Mouse (Mus musculus): ENCODE results near the gene Ube2c. TPM values are rescaled to one million over a fixed set of nuclear protein-coding genes. Genes with fewer than 3 reads are reported as not detected.
A peak's percentile ranks its signal among the peaks of the same experiment; 100 is the strongest.

The Ube2c gene
- polyA plus RNA-seq, 1 experiment from 2014 or later = 388 TPM

- no peak overlapping the region for H3K9ac ChIP-seq (ENCODE audit: low read length)
- H3K9me3 ChIP-seq (ENCODE audit: control insufficient read depth, low read length) = no peaks in the 10 kb centered on the region
- WGBS = 97% methylated on average over 4 of the region's 4 CpGs
- H3K4me1 ChIP-seq (ENCODE audit: control insufficient read depth in 2 of 2, insufficient read depth in 2 of 2, low read length in 2 of 2) = peaks cover 2 to 4% of the 10 kb centered on the region in 2 experiments; a peak in 2 of 4 replicates
- no peaks in the 10 kb centered on the region for H3K27me3 ChIP-seq (ENCODE audit: control insufficient read depth, insufficient read depth, low read length)
- no peak for ATAC-seq (ENCODE audit: insufficient number of reproducible peaks, insufficient read depth, low FRiP score, low read depth)
- no peak overlapping the region for H3K4me3 ChIP-seq (ENCODE audit: control insufficient read depth in 1 of 2, insufficient read depth in 1 of 2, low read depth in 1 of 2, low read length in 2 of 2)
- H3K27ac ChIP-seq (replicated peaks in 1 of 2; ENCODE audit: control insufficient read depth in 1 of 2, insufficient read depth in 1 of 2, low read depth in 2 of 2, low read length in 2 of 2) = no peak overlapping the region
- H3K4me2 ChIP-seq (ENCODE audit: low read length) = no peak overlapping the region
- H3K36me3 ChIP-seq (ENCODE audit: control insufficient read depth, insufficient read depth, low read length) = peaks cover 93% of the 10 kb centered on the region
Measured at GRCm38 (mm10) chr2:164761971-164762370, 7.7 kb upstream of the Ube2c start.

- 84% methylated on average over 7 of the region's 7 CpGs for WGBS
- no peak overlapping the region for H3K4me2 ChIP-seq (ENCODE audit: low read length)
- no peaks in the 10 kb centered on the region for H3K27me3 ChIP-seq (ENCODE audit: control insufficient read depth, insufficient read depth, low read length)
- H3K4me1 ChIP-seq (ENCODE audit: control insufficient read depth in 2 of 2, insufficient read depth in 2 of 2, low read length in 2 of 2) = peaks cover 2 to 4% of the 10 kb centered on the region in 2 experiments; a peak in 2 of 4 replicates
- H3K9ac ChIP-seq (ENCODE audit: low read length) = no peak overlapping the region
- peaks cover 93% of the 10 kb centered on the region for H3K36me3 ChIP-seq (ENCODE audit: control insufficient read depth, insufficient read depth, low read length)
- ATAC-seq (ENCODE audit: insufficient number of reproducible peaks, insufficient read depth, low FRiP score, low read depth) = no peak
- H3K9me3 ChIP-seq (ENCODE audit: control insufficient read depth, low read length) = no peaks in the 10 kb centered on the region
- H3K27ac ChIP-seq (replicated peaks in 1 of 2; ENCODE audit: control insufficient read depth in 1 of 2, insufficient read depth in 1 of 2, low read depth in 2 of 2, low read length in 2 of 2) = no peak overlapping the region
- no peak overlapping the region for H3K4me3 ChIP-seq (ENCODE audit: control insufficient read depth in 1 of 2, insufficient read depth in 1 of 2, low read depth in 1 of 2, low read length in 2 of 2)
Measured at GRCm38 (mm10) chr2:164762593-164762992, 7.1 kb upstream of the Ube2c start.

GRCm38 (mm10) chr2:164765841-164766240 is 3.9 kb upstream of the Ube2c start:
- Histone ChIP-seq H3K27me3 (ENCODE audit: control insufficient read depth, insufficient read depth, low read length) (no peaks in the 10 kb centered on the region), H3K9ac (ENCODE audit: low read length) (0 out of 2 replicates have a peak overlapping the region, but pooled peaks have one; percentile 11), H3K4me1 (ENCODE audit: control insufficient read depth in 2 of 2, insufficient read depth in 2 of 2, low read length in 2 of 2) (peaks cover 2 to 13% of the 10 kb centered on the region in 2 experiments; a peak in 3 of 4 replicates), H3K27ac (replicated peaks in 1 of 2; ENCODE audit: control insufficient read depth in 1 of 2, insufficient read depth in 1 of 2, low read depth in 2 of 2, low read length in 2 of 2) (peak overlapping the region in 1 of 2 experiments; percentile 55; a peak in 2 of 4 replicates), H3K9me3 (ENCODE audit: control insufficient read depth, low read length) (no peaks in the 10 kb centered on the region), H3K4me2 (ENCODE audit: low read length) (no peak overlapping the region), H3K4me3 (ENCODE audit: control insufficient read depth in 1 of 2, insufficient read depth in 1 of 2, low read depth in 1 of 2, low read length in 2 of 2) (no peak overlapping the region), H3K36me3 (ENCODE audit: control insufficient read depth, insufficient read depth, low read length) (peaks cover 70% of the 10 kb centered on the region)
- ATAC-seq (ENCODE audit: insufficient number of reproducible peaks, insufficient read depth, low FRiP score, low read depth) = no peak
- 51% methylated on average over 3 of the region's 3 CpGs for WGBS

- H3K9ac ChIP-seq (ENCODE audit: low read length) = 0 out of 2 replicates have a peak overlapping the region, but pooled peaks have one; percentile 6
- WGBS = 91% methylated on average over 15 of the region's 15 CpGs
- H3K4me2 ChIP-seq (ENCODE audit: low read length) = no peak overlapping the region
Measured at GRCm38 (mm10) chr2:164767812-164768540, 1.7 kb upstream of the Ube2c start.

DNA sequence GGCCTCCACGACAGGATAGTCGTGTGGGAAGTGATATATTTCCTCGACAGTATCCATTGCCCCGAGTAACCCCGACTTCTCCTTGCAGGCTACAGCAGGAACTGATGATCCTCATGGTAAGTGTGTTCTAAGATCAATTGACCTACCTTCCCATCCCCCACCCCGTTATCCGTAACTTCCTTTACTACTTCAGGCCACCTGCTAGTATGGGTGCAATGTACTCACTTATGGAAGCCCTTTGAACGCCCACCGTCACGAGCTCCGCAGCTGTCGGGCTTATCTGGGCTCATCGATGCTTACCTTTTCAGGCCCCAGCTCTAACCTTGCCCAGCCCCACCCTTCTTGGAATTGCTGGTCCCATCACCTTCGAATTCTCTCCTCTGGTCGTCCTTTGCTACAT is 581 bp downstream of the Ube2c start:
- Histone ChIP-seq H3K27me3 (ENCODE audit: control insufficient read depth, insufficient read depth, low read length) (no peaks in the 10 kb centered on the region), H3K4me3 (ENCODE audit: control insufficient read depth in 1 of 2, insufficient read depth in 1 of 2, low read depth in 1 of 2, low read length in 2 of 2) (peak overlapping the region; percentile 57 to 91), H3K4me1 (ENCODE audit: control insufficient read depth in 2 of 2, insufficient read depth in 2 of 2, low read length in 2 of 2) (peaks cover 13 to 23% of the 10 kb centered on the region in 2 experiments), H3K27ac (replicated peaks in 1 of 2; ENCODE audit: control insufficient read depth in 1 of 2, insufficient read depth in 1 of 2, low read depth in 2 of 2, low read length in 2 of 2) (peak overlapping the region; percentile 4 to 71; a peak in 3 of 4 replicates), H3K36me3 (ENCODE audit: control insufficient read depth, insufficient read depth, low read length) (peaks cover 61% of the 10 kb centered on the region), H3K4me2 (ENCODE audit: low read length) (peak overlapping the region; percentile 93), H3K9ac (ENCODE audit: low read length) (peak overlapping the region; percentile 93), H3K9me3 (ENCODE audit: control insufficient read depth, low read length) (no peaks in the 10 kb centered on the region)
- ATAC-seq (ENCODE audit: insufficient number of reproducible peaks, insufficient read depth, low FRiP score, low read depth) = no peak
- 2% methylated on average over 15 of the region's 15 CpGs for WGBS

More at GRCm38 (mm10) chr2:164767812-164768540, 1.7 kb upstream of the Ube2c start:
- Histone ChIP-seq H3K27me3 (ENCODE audit: control insufficient read depth, insufficient read depth, low read length) (no peaks in the 10 kb centered on the region), H3K9me3 (ENCODE audit: control insufficient read depth, low read length) (no peaks in the 10 kb centered on the region), H3K4me3 (ENCODE audit: control insufficient read depth in 1 of 2, insufficient read depth in 1 of 2, low read depth in 1 of 2, low read length in 2 of 2) (no peak overlapping the region), H3K36me3 (ENCODE audit: control insufficient read depth, insufficient read depth, low read length) (peaks cover 68% of the 10 kb centered on the region), H3K27ac (replicated peaks in 1 of 2; ENCODE audit: control insufficient read depth in 1 of 2, insufficient read depth in 1 of 2, low read depth in 2 of 2, low read length in 2 of 2) (peak overlapping the region; percentile 58 to 65), H3K4me1 (ENCODE audit: control insufficient read depth in 2 of 2, insufficient read depth in 2 of 2, low read length in 2 of 2) (peaks cover 13 to 23% of the 10 kb centered on the region in 2 experiments)
- no peak for ATAC-seq (ENCODE audit: insufficient number of reproducible peaks, insufficient read depth, low FRiP score, low read depth)

DNA sequence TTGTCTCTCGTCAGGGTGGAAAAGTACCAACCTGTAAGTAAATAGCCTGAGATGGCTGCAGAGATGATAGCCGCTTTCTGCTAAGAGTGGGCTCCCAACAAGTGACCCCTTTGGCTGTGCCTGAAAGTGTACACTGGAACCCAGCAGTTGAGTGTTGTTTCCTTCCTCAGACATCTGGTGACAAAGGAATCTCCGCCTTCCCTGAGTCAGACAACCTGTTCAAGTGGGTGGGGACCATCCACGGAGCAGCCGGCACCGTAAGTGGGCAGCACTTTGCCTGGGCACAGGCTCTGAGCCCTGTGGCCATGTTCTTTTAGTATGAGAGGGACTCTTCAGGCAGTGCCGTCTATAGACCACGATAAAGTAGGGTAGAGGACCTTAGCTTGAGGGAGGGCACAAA is 1.4 kb downstream of the Ube2c start:
- Histone ChIP-seq H3K4me2 (ENCODE audit: low read length) (peak overlapping the region; percentile 93), H3K4me3 (ENCODE audit: control insufficient read depth in 1 of 2, insufficient read depth in 1 of 2, low read depth in 1 of 2, low read length in 2 of 2) (peak overlapping the region; percentile 57 to 91), H3K9ac (ENCODE audit: low read length) (peak overlapping the region; percentile 93), H3K27me3 (ENCODE audit: control insufficient read depth, insufficient read depth, low read length) (no peaks in the 10 kb centered on the region), H3K36me3 (ENCODE audit: control insufficient read depth, insufficient read depth, low read length) (peaks cover 53% of the 10 kb centered on the region), H3K27ac (replicated peaks in 1 of 2; ENCODE audit: control insufficient read depth in 1 of 2, insufficient read depth in 1 of 2, low read depth in 2 of 2, low read length in 2 of 2) (no peak overlapping the region), H3K4me1 (ENCODE audit: control insufficient read depth in 2 of 2, insufficient read depth in 2 of 2, low read length in 2 of 2) (peaks cover 13 to 23% of the 10 kb centered on the region in 2 experiments), H3K9me3 (ENCODE audit: control insufficient read depth, low read length) (no peaks in the 10 kb centered on the region)
- WGBS = 64% methylated on average over 8 of the region's 8 CpGs
- no peak for ATAC-seq (ENCODE audit: insufficient number of reproducible peaks, insufficient read depth, low FRiP score, low read depth)

DNA sequence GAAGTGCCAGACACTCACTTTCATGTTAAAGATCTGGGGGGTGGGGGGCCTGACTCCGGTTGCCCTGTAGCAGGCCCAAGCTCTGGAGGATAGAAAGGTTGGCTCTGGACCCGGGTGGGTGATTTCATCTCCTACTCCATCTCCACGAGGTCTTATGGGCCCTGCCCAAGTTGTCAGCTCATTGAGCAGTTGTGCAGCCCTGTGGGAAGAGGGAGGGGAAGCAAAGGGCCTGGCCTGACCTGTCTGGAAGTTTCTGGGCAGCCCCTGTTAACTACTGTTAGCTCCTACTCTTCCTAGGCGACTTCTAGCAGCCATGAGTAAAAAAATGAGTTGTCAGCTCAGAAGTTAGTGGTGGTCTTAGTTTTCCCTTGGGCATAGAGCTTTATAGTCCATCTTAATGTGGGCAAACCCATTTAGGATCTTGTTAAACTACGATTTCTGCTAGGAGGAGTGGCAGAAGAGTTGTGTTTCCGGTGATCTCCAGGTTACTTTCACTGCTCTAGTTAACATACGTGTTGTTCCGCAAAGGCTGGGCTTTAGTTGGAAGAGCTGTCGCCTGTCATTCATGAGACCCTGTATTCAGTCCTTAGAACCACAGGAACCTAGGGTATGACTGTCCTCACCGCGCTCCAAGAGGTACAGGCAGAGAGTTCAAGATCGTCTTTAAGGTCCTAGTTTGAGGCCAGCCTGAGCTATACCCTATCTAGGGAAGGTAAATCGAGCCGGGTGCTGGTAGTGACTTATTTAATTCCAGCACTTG is 3.7 kb downstream of the Ube2c start:
- Histone ChIP-seq H3K9me3 (ENCODE audit: control insufficient read depth, low read length) (no peaks in the 10 kb centered on the region), H3K27ac (replicated peaks in 1 of 2; ENCODE audit: control insufficient read depth in 1 of 2, insufficient read depth in 1 of 2, low read depth in 2 of 2, low read length in 2 of 2) (0 out of 4 replicates have a peak overlapping the region, but pooled peaks of 1 of the 2 experiments have one; percentile 6), H3K36me3 (ENCODE audit: control insufficient read depth, insufficient read depth, low read length) (peaks cover 30% of the 10 kb centered on the region), H3K27me3 (ENCODE audit: control insufficient read depth, insufficient read depth, low read length) (0 out of 2 replicates have a peak, but pooled peaks cover 5% of the 10 kb centered on the region), H3K4me1 (ENCODE audit: control insufficient read depth in 2 of 2, insufficient read depth in 2 of 2, low read length in 2 of 2) (peaks cover 13 to 23% of the 10 kb centered on the region in 2 experiments), H3K4me3 (ENCODE audit: control insufficient read depth in 1 of 2, insufficient read depth in 1 of 2, low read depth in 1 of 2, low read length in 2 of 2) (no peak overlapping the region), H3K9ac (ENCODE audit: low read length) (no peak overlapping the region), H3K4me2 (ENCODE audit: low read length) (no peak overlapping the region)
- no peak for ATAC-seq (ENCODE audit: insufficient number of reproducible peaks, insufficient read depth, low FRiP score, low read depth)
- 76% methylated on average over 14 of the region's 14 CpGs for WGBS

Measured in heart, embryonic 14.5 days (tissue).